Mouse (Mus musculus) mesoderm, embryonic 11.5 days (tissue): ENCODE results near the gene Atp1b2.
"Not testable (repeated sequence)": the region's sequence is repeated elsewhere in the genome, so short reads cannot be mapped to it uniquely, and the experiment has no call there.

Experiments
- DNase-seq: peaks from one replicate; pipeline ENCODE4 v3.0.0-alpha.2; 2012; ENCODE audit warnings: low read depth, low spot score

Gene Atp1b2

DNA sequence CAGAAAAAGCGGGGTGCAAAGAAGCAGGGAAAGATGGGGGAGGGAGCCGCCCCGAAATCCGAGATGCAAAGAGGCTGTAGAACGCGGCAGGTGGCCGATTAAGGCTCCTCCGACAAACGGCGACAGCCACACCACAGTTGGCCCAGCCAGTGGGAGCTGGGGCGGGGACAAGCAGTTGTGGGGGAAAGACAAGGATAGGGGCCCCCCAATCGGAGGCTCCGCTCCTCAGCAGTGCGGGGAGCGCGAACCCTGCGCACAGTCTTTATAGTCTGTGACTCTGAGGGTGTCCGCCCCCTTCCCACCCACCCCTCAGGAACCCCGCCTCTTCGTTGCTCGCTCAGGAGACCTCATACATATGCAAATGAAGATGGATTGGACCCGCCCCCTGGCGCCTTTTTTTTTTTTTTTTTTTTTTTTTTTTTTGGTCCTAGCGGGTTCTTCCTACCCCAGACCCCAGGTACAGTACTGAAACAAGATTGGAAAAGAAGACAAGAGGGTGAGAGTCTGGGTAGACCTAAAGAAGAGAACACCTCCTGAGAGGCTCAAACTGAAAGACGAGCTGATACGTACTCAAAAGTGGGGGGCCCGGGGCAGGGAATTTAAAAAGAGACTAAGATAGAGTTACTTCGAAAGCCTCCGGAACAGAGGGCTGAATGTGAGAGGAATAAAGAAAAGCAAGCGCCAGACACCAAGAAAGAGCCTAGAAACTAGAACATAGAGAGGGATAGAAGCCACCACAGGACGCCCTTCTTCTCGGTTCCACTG is at the start of gene Atp1b2:
Gene Atp1b2, minus strand, starts transcription at position 217 of the 765 bp plus-strand sequence.
- DNase-seq: peak; percentile 81

DNA sequence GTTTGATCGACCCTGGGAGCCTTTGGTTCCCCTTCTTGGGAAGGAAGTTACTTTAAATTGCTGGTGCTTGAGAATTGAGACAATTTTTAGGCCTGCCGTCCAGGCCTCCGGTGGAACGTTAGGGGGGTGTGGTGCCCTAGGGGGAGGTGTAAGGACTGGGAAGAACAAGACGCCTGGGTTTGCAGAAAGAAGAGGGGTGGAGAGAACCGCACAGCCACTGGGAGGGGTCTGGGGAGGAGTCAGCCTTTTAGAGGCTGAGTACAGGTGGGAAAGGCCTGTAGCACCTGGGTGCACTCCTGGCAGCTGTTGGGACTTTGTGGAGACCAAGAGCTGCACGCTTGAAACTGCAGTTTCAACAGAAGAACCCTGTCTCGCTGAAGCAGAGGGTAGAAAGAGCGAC is 49.0 kb upstream of the Atp1b2 start:
- DNase-seq: no peak

GRCm38 (mm10) chr11:69653399-69653798 is 47.7 kb upstream of the Atp1b2 start:
- no peak for DNase-seq

- no peak for DNase-seq
These were observed 40.1 kb upstream of the Atp1b2 start for GRCm38 (mm10) chr11:69645860-69646259.

DNA sequence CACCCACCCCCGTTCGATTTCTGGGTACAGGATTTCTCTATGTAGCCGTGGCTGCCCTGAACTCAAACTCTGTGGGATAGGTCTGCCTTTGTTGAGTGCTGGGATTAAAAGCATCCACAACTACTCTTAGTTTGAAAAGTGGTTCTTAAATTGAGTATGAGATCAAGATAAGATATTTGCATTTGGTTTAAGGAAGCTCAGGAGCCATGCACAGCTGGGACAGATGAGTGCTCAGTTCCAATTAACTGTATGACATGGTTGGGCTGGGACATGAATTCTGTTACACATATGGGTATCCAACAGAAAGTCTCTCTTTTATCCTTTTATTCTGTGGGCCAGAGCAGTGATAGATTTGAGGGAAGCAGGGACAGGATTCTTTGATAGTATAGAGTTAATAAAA is 29.7 kb upstream of the Atp1b2 start:
- DNase-seq: no peak

DNA sequence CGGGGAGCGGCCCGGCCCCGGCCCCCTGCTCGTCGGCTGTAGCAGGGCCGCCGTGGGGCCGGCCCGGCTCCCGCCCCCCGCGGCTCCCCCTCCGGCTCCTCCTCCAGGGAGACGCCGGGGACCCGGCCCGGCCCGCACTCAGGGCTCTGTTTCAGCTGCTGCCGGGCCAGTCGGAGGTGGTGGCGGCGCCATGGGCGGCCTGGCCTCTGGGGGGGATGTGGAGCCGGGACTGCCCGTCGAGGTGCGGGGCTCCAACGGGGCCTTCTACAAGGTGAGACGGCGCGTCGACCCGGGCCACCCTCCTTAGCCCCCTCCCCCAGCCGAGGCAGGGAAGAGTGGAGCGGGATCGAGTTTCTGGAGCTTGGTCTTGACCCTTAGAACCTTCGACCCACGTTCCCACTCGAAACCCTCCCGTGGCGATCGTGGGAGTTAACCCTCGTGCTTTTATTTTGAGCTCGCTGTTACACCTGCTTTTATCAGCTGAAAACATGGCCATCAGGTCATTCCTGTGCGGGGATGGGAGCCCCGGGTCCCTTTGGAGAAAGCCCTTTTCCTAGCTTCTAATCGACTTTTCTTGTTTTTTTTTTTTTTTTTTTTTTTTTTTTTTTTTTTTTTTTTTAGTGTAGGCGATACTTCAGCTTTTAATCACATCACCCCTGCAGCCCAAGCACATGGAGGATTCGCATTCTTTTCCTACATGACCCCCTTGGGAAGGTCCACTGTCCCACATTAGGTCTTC is 27.6 kb upstream of the Atp1b2 start:
- peak; percentile 44 for DNase-seq

- peak; percentile 100 for DNase-seq
These were observed 26.7 kb upstream of the Atp1b2 start, which contains the start of gene Fxr2 for GRCm38 (mm10) chr11:69632284-69633089. Gene Fxr2 (plus strand): TSS chr11:69632990.

GRCm38 (mm10) chr11:69629802-69630201 is 24.1 kb upstream of the Atp1b2 start:
- DNase-seq: no peak

DNA sequence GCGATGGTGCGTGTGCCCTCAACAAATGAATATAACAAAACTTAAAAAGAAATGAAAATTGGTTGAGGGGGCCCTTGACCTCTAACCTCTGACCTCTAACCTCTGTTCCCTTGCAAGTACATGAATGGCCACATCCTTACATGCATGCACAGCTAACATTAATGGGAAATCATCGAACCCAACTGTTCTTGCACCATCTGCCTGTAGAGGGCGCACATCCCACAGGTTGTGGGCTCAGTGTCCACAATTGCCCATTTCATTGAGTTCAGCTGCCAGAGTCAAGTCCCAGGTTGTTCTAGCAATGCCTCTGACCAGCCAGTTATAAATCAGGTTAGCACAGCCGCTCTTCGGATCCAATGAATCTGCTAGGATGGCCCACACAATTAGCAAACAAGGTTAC is 22.5 kb upstream of the Atp1b2 start:
- DNase-seq: peak; percentile 92

GRCm38 (mm10) chr11:69624339-69624738 is 18.6 kb upstream of the Atp1b2 start:
- not testable (repeated sequence) for DNase-seq

- DNase-seq: no peak
These were observed 17.3 kb upstream of the Atp1b2 start for GRCm38 (mm10) chr11:69623006-69623405.

GRCm38 (mm10) chr11:69622406-69622805 is 16.7 kb upstream of the Atp1b2 start:
- no peak for DNase-seq

DNA sequence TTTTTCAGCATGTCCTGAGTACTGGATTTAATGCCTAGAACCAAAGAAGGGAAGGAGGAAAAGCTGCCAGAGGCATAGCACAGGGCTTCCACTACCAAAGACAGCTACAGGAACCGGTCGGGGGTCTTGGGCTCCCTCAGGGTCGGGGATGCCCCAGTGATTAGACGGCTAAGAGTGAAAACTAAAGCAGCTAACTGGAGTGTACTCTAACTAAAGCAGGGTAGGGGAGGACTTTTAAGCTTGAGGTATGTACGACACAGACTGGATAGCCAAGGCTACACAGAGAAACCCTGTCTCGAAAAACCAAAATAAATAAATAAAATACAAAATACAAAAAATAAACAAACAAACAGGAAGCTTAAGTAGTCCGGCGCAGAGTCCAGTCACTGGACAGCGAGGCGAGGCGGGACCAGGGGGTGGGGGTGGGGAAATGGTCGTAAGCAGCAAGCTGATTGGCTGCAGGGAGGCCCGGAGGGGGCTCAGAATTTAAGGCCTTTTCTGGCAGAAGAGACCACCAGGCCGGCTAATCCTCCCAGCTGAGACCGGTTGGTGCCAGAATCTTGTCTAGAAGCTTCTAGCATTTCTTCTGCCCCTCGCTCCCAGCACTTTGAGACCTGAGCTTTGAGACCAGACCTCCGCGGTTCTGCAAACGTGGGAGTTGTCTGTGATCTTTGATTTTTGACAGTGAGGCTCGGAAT is 16.0 kb upstream of the Atp1b2 start, which contains the start of gene Sat2:
Gene Sat2, plus strand, starts transcription at position 454 of the 698 bp plus-strand sequence.
- DNase-seq: peak; percentile 85

DNA sequence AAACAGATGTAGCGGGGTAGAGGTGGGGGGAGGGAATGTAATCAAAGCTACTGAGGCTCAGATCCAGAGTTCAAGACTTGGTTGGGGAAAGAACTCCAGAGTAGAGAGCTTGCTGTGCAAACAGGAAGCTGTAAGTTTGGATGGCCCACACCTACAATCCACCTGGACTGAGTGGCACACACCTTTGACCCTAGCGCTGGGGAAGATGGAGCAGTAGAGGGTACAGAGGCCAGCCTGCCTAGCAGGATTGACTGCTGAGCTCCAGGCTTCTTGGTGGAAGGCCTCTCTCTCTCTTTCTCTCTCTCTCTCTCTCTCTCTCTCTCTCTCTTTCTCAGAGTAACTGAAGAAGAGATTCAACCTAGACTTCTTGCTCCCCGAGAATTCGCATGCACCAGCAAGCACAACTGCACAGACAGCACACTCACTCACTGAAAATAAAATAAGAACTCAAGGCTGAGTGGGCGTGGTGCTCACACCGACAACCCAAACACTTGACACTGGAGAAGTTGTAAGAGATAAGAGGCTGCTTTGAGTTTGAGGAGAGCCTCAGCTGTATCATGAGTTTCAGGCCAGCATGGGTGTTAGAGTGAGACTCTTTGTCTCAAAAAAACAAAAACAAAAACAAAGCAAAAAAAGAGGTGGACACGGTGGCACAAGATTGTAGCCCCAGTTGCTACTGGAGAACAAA is 14.8 kb upstream of the Atp1b2 start:
- DNase-seq: no peak

DNA sequence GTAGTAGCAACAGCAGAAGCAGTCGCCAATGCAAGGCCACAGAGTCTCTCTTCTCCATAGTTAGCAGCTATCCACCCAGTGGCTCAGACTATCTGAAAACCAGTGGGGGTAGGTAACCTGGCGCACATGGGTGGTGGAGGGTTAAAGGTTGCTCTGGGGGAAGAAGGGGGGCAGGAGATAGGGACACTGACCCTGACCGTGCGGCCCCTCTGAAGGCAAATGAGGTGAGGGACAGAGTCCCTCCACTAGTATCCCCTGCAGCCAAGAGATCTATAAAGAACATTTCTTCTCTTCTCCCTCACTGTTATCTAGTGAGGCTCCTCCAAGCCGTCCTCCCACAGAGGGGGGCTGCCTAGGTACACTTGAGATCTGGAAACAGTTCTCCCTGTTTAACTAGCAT is 12.1 kb upstream of the Atp1b2 start, which contains the start of gene Shbg:
Gene Shbg, minus strand, starts transcription at position 101 of the 400 bp plus-strand sequence.
- no peak for DNase-seq

DNA sequence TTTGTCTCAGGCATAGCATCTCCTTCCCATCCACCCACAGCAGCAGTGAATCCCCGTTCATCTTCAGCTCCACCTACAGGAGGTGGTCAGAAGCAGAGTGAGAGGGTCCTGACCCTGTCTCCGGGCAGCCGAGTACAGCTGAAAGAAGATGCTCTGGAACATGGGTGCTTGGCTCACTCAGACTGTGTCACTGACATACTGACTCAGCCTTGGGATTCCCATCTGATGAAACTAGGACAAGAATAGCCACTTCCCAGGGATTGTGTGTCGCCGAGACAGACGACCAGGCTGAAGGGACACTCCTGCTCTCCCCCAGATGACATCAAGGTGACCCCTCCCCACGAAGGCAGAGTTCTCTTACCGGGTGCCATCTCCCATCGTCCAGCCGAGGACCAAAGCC is 11.0 kb upstream of the Atp1b2 start:
- no peak for DNase-seq

- DNase-seq: not testable (repeated sequence)
These were observed 8.5 kb upstream of the Atp1b2 start for GRCm38 (mm10) chr11:69614257-69614588.

DNA sequence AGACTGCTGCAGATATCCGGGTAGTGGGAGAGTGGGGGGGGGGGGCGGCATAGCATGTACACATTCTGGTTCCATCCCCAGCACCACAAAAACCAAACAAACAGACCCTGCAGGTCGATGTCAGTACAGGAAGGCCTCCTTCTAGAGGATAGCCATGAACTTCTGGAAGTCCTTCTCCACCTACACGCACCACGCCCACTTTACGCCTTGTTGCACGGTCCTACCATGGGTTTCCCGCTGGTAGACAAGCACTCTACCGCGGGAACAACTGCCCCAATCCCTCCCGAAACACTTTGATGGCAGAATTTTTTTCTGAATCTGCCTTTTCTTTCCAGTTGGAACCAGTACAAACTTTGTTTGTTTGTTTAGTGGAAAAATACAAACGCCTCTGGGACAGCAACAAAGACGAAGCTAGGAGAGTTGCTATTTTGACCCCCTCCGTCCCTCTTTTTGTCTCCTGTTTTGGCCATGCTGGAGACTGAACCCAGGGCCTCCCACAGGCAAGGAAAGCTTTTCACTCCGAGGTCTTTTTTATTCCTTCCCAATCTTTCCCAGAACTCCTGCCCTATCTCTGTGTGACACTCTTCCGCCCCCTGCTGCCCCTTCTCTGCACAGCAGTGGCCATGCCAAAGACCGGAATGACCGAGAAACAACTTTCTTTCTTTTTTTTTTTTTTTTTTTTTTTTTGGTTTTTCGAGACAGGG is 8.0 kb upstream of the Atp1b2 start:
- DNase-seq: peak; percentile 83

GRCm38 (mm10) chr11:69610899-69611298 is 5.2 kb upstream of the Atp1b2 start:
- no peak for DNase-seq

- DNase-seq: no peak
These were observed 3.7 kb upstream of the Atp1b2 start for GRCm38 (mm10) chr11:69609416-69609815.
